Mouse (Mus musculus): Measurements from ENCODE around the gene Slc45a3.
A peak's percentile ranks its signal among the peaks of the same experiment; 100 is the strongest.

Gene Slc45a3

DNA sequence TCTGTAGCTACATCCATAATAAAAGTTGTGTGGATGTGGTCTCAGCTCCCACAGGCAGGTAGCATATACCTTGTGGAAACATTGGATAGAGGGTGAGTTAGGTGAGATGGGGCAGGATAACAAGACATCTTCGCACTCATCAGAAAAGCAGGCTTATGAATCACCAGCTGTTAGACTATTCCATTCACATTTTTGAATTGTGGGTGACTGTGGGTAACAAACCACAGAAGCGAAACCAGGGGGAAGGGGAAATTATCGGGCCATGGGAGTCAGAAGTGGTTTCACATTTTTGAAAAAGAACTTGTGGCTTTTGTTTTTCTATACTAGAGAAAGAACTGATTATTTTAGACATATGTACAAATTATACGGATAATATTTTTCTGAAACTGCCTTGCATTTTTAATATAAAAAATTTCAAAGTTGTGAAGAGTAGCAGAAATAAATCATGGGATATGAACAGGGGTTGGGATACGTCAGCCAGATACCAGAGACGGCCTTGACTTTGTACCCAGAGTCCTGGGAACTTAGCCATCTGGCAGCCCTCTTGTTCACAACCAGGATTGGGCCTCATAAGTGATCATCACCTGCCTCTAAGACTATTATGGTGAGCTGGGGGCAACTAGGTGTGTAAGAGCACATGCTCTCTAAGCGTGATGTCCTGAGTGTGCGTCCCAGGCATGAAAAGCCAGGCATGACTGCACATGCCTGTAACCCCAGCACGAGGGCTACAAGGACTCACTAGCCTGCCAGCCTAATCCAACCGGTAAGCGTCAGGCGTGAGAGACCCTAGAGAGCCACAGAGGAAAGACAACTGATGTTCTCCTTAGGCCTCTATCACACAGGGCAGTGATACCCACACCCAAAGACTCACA lies 30.6 kb downstream of the Slc45a3 start:
- DNase-seq (ENCODE audit: low spot score in 2 of 2): no peak

DNA sequence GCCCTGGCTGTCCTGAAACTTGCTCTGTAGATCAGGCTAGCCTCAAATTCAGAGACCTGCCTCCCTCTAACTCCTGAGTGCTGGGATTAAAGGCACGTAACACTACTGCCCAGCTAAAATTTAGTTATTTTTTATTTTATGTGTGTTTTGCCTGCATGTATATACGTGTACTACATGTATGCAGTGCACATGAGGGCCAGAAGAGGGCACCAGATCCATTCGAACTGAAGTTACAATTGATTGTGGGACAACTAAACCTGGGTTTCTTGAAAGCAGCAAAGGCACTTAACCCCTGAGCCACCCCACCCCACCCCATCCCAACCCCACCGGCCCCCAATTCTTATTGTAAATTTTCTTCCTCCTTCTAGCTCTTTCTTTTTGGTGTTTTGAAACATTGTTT lies 32.3 kb downstream of the Slc45a3 start:
- DNase-seq (ENCODE audit: low spot score in 2 of 2): peak; percentile 54 to 76

DNA sequence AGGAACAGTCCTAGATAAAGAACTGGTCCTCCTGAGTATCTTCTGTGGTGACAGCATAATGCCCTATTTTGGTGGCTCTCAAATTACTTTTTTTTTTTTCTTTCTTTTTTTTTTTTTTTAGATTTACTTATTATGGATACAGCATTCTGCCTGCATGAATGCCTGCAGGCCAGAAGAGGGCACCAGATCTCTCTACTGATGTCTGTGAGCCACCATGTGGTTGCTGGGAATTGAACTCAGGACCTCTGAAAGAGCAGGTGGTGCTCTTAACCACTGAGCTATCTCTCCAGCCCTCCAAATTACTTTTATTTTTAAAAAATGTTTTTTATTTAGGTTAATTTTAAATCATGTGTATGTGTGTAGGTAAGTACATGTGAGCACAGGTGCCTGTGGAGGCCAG lies 37.7 kb downstream of the Slc45a3 start:
- no peak for DNase-seq (ENCODE audit: low spot score in 2 of 2)

DNA sequence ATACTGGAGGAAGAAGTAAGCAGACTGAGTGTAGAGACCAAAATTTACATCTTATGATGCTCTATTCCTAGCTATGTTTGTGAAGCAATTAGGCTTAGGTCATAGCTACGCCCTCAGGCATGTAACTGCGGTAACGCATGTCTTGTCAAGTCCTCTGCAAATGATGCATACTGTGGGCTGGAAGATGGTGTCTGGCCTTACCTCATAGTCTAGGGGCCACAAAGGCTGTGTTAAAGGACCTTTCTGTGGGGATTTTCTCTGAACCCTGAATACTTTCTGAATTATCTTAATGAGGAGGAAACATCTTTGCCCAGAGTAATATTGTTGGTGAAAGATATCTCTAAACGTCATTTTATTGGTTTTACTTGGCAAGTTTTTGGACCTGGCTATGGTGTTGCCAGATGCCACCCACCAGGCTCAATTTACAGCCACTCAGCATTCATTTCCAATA lies 39.1 kb downstream of the Slc45a3 start:
- DNase-seq (ENCODE audit: low spot score in 2 of 2): no peak

DNA sequence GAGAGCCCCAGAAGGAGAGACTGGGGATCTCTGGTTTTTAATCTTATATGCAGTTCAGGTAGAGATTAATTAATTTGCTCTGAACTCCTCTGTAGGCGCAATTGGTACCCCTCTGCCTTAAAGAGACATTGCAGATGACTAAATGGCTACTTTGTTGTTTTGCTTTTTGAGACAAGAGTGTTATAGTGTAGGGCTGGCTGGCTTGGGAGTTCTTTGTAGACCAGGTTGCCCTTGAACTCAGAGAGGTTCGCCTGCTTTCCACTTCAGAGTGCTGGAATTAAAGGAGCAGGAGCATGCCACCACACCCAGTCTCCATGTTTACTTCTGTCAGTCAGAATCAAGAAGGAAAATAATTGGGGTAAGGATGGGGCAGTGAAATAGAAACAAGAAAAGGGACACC lies 40.3 kb downstream of the Slc45a3 start:
- DNase-seq (ENCODE audit: low spot score in 2 of 2): no peak

DNA sequence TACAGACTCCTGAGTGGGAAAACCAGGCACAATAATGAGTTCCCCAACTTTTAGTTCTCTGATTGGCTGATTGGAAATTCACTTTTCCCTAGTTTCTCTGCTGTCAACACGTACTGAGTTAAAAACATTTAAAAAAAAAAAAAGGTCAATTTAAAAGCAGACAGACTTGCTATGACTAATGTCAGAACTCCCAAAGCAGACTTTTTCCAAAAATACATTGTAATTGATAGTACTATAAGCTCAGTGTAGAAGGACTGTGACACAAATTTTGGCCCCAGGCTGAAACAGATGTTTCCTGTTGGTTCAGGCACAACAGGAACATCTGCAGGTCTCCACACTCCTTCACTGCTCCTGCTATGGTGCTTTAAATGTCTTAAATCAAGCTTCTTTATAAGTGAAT lies 41.0 kb downstream of the Slc45a3 start:
- no peak for DNase-seq (ENCODE audit: low spot score in 2 of 2)

DNA sequence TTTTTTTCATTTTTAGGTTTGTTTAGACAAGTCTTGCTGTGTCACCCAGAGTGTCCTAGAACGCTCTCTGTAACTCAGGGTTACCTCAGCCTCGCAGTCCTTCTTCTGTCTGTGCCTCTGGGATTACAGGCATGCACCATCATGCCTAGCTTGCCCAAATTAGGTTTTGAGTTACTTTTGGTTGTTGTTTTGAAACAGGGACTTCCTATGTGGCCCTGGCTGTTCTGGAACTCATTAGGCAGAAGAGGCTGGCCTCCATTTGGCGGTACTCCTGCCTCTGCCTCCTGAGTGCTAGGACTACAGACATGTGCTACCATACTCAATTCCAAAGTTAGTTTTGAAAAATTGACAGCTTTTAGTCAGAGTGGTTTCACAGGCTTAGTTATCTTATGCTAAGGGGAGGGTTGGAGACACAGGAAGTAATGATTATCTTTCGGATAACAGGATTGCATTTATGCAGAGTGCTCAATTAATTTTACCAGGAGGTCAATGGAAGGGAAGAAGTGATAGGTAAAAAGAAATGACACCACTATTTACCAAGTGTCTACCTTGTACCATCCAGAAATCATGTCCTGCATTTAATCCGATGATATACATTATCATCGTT lies 41.9 kb downstream of the Slc45a3 start:
- no peak for DNase-seq (ENCODE audit: low spot score in 2 of 2)

DNA sequence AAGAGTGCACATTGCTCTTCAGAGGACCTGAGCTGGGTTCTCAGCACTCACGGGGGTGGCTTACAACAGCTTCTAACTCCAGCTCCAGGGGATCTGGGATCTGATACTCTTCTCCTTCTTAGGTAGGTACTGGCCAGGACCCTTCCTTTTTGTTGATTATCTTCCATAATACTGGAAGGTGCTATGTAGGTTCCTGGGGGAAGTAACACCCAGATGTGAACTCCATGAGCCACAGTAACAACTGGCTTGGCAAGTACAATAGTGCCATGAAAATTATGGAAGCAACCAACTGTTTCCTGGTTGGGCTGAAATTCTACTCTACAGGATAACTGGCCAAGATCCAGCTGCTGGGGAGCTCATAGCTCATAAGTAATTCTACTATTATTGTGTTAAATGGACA lies 42.7 kb downstream of the Slc45a3 start:
- DNase-seq (ENCODE audit: low spot score in 2 of 2): no peak

DNA sequence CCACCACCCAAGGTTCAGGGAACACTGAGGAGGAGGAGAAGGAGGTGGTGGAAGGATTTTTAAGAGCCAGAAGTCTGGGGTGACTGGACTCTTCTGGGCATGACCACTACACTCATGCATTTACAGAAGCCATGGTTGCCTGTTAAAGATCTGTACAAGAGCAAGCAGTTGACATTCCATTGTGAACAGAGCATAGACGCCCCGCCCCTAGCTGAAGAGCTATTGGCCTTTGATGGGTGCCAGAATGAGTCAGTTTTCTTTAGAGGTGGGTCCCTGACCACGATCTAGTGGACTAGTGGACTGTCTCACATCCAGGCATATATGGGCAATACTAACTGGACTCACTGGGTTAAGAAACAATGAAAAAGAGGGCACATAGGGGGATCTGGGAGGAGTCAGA lies 43.3 kb downstream of the Slc45a3 start:
- DNase-seq (ENCODE audit: low spot score in 2 of 2): no peak

DNA sequence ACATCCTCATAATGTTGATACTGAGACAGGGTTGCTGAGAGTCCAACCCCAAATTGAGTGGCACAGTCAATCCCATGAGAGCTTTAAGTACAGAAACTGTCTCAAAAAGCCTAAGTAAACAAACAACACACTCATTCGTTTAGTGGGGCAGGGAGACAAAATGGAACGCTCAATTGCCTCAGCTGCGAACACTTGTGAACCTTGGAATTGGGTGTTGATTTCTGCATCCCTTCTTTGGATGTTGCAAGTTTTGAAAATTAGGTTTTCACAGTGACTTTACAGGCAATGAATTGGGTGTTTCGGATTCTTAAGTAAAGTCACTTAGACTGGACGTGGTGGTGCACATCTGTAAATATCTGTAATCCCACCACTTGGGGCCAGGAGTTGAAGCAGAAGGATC lies 44.0 kb downstream of the Slc45a3 start:
- no peak for DNase-seq (ENCODE audit: low spot score in 2 of 2)

DNA sequence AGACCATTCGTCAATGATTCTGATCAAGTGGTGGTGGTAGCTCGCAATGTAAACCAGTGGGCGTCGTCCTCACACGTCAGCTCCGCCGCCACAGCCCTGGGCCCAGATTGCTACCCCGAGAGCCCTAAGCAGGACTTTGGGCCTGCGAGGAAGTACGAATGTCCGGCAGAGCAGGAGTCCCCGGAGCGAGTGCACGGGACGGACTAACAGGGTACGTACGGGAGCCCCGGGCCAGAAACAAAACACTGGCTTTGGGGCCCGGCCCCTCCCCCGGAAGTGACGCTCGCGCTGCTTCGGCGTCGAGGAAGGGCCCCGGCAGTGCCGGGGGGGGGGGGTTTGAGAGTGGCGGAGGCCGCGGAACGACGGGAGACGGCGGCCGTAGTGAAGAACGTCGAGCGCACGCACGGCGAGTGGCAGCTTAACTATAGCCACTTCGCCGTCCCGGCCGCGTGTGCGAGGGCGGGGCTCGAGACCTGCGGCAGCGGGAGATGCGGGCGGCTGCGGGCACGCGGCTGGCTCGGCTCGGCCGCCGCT lies 44.6 kb downstream of the Slc45a3 start, which contains the start of gene Elk4:
Elk4 (plus strand) TSS at position 326 of the 534 bp plus-strand sequence.
- peak; percentile 77 to 83 for DNase-seq (ENCODE audit: low spot score in 2 of 2)

DNA sequence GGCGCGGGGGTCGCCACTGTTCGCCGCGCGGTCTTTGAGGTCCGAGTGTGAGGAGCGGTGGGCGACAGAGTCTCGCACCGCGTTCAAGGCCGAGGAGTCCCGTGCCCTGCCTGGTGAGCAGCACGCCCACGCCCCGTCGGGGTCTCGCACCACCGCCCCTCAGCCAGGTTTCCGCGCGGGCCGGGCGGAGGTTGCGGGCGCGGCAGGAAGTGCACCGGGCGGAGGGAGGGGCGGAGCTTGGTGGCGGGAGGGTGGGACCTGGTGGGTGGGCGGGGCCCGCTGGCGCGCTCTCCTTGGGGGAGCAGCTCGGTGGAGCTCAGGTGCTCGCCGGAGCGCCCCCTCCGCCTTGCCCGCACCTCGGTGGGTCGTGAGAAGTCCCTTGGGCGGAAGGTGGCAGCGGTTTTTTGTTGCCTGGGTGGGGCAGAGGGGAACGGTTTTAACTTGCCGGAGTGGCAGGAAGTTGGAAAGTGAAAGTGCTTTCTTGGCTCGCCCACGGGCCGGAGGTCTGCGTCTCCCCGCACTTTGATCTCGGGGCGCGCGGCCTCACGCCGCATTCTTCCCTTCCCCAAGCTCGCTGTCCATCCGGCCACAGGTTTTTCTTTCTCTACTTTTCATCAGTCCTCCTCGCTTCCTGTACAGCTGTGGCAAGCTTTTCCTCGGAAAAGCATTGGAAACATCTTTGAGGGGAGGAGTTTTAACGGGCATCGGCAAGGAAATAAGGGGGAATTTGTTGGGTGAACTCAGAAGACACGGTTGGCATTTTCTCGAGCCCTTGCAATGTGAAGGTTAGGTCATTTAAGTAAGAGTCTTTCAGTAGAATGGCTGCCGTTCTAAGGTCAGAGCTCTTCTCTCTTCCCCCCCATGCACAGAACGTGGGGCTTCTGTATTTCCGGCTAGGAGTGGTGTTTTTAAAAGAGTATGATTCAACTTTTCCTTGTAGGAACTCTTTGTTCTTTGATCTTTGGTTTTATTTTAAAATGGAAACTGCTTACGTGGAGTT lies 45.4 kb downstream of the Slc45a3 start:
- DNase-seq (ENCODE audit: low spot score in 2 of 2): peak; percentile 84 to 87

DNA sequence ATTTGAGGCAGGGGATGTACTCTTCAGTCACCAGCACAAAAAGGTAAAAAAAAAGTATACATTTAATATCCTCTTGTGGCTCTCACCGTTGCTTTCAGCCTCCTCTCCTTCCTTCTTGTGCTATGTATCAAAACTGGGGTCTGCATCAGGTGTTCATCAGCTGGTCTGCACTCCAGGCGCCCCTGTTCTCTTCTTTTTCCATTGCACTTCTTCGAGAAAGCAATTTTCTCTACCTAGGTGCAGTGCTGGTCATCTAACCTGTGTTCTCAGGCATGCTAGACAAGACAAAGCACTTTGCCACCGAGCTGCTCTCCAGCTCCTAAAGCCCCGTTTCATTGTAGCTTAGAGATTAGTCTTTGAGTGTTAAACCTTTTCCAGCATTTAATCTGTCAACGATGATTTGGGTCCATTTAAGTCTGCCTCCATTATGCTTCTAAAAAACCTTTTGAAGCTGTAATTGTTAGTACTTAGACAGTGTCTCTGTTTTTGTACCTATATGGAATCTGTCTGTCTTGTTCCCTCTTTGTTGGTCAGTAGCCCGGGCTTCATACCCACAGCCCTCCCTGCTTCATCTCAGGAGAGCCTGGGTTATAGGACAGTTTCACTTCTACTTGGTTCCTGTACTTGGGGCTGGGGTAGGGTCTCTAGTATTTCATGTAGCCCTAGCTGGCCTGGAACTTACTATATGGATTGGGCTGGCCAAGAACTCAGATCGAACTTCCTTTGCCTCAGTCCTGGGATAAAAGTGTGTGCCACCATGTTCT lies 46.3 kb downstream of the Slc45a3 start:
- no peak for DNase-seq (ENCODE audit: low spot score in 2 of 2)

DNA sequence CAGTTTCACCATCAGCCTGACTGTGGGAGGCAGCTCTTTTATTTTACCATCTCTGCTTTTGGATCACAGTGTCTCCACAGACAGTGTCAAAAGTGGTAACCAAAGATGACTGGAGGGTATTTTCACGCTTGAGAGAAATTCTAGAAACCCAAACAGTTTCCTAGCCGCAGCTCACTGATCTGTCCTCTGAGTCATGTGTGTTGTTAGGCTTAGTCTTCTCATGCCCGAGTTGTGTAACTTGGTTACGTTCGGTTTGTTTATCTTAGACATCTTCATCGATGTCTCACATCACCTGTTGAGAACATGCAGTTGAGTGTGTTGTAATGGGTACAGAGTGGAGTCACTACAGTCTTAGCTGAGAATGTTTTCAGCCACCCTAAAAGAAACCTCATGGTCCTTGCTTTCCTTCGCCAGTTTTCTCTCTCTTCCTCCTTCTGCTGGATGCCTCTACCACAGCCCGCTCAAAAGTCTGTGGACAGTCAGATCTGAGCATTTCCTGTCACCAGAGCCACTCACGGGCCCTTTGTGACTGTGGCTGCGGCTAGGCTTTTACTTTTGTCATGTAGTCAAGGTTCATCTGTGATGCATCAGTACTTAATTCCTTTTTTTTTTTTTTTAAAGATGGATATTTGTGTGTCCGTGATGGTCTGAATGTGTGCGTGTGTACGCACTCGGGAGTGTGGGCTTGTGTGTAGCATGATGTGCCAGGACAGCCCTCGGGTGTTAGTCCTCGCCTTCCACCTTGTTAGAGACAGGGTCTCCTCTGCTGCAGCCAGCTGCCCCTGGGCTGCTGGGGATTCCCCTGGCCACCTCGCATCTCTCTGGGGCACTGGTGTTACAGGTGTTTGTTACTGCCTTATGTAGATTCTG lies 48.1 kb downstream of the Slc45a3 start:
- DNase-seq (ENCODE audit: low spot score in 2 of 2): peak in 1 of 2 experiments; percentile 43

DNA sequence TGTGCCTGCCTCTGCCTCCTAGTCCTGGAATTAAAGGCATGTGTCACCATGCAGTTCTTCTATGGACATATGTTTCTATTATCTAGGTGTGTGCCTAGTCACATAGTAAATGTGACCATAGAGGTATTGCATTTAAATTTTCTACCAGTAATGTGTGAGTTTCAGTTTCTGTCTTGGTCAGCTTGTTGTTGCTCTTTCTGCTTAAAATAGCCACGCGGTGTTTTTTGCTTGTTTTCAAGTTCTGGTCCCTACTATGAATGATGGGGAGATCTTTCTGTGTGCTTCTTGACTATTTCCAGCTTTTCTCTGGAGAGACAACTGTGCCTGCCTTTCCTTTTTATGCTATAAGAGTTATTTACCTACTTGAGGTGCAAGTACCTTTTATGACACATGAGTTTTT lies 49.0 kb downstream of the Slc45a3 start:
- DNase-seq (ENCODE audit: low spot score in 2 of 2): no peak

DNA sequence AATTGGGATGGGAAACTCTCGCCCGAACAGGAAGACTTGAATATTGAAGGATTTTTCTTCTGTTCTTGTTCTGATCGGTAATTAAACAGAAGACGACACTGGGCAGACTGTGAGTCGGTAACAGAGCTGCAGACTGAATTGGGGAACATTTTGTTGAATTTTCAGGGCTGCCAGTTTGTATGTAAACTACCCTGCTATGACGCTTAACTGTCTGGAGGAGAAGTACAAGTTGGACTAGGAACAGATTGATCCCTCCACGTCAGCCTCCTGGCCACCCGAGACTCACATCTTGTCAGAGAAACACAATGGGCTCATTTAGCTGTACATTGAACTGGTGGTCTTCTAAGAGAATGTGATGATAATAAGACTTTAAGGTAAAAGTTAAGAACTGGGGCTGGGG lies 50.1 kb downstream of the Slc45a3 start:
- no peak for DNase-seq (ENCODE audit: low spot score in 2 of 2)

DNA sequence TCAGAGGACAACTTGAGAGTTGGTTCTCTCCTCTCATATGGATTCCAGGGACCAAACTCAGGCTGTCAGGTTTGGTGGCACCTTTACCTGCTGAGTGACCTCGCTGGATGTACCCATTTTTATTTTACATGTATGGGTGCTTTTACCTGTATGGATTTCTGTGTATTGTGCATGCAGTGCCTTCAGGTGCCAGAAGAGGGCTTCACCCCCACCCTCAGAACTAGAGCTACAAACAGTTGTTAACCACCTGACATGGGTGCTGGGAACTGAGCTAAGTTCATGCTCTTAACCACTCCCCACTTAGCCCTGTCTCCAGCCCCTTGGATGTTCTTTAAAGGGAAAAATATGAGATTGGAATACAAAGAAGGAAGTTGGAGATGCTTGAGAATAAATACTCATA lies 52.0 kb downstream of the Slc45a3 start:
- DNase-seq (ENCODE audit: low spot score in 2 of 2): no peak

DNA sequence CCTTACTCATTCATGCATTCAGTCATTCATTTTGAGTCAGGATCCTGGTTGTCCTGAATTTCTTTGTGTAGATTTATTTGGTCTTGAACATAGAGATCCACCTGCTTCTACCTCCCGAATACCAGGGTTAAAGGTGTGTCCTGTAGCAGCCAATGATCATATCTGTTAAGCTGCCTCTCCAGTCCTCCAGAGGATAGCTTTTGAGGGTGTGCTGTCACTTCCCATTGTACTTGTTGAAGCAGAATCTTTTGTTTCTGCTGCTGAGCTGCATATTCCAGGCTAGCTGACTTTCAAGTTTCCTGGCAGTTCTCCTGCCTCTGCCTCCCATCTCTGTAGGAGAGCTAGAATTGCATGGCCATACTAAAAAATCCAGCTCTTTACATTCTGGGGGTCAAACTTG lies 53.9 kb downstream of the Slc45a3 start:
- DNase-seq (ENCODE audit: low spot score in 2 of 2): no peak

DNA sequence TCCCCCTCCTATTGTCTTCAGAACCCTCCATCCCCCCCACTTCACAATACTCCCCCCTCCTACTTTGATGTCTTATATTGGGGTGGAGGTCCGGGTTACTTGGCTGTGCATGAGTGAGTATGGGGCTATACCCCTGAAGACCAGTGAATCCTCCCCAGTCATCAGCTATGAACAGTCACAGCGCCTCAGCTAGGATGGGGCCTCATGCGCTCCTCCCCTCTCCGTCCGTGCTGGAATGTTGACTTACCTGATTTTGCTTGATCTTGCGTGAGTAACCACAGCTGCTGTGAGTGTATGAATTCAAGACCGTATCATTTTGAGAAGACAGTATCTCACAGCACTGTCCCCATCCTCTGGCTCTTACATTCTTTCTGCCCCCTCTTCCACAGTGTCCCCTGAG lies 57.1 kb downstream of the Slc45a3 start:
- DNase-seq (ENCODE audit: low spot score in 2 of 2): no peak

DNA sequence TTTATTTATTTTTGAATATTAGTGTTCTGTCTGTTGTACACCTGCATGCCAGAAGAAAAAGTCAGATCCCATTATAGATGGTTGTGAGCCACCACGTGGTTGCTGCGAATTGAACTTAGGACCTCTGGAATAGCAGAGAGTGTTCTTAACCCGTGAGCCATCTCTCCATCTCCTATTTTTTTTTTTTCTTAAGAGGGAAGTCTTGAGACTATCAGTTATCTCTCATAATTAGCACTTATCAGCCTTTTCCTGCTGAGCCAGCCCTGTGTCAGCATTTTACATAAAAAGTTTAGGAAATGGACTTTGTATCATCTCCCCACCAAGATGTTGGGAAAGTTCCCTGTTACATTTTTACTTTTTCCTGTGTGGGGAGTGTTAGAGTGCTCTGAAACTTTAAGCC lies 59.3 kb downstream of the Slc45a3 start:
- DNase-seq (ENCODE audit: low spot score in 2 of 2): no peak

All from spleen, postnatal 14 days (tissue).